In genomic region chr17:46576070-46576469, GRCm38 (mm10) we compare ENCODE assay signal across 11 mouse cellular contexts. TPM values are rescaled to one million over a fixed set of nuclear protein-coding genes. Genes with fewer than 3 reads are reported as not detected.
DNase-seq lines count a peak whose midpoint lies in the region; ATAC-seq and TF ChIP-seq lines count a peak whose summit lies in the region.
"Had no signal": no experiment of that assay in that cellular context is flagged by ENCODE, and none has a peak within 500 bp of the region (broad histone marks: within the 10 kb centered on the region; RNA-seq: fewer than 3 reads in every experiment).

No protein-coding gene starts in this region.

- TF ChIP-seq CTCF in spleen, adult 2 months (IDR thresholded peaks at IDR 0.05; ENCODE audit: extremely low read depth, insufficient read depth, insufficient read length, insufficient replicate concordance) = peak; percentile 20; the same call in 1 of the 2 replicates
- peak; percentile 70 for TF ChIP-seq CTCF in lung, postnatal 0 days (IDR thresholded peaks at IDR 0.05)

- no peak overlapping the region for H3K27ac ChIP-seq in spleen, adult 2 months (ENCODE audit: insufficient read depth, low read length)
- H3K27ac ChIP-seq in lung, postnatal 0 days (ENCODE audit: low read length) = no peak overlapping the region
- no peak overlapping the region for H3K27ac ChIP-seq in forebrain, embryonic 12.5 days
- H3K27ac ChIP-seq: hindbrain, embryonic 15.5 days; liver, embryonic 15.5 days; stomach, embryonic 15.5 days had no signal

- ATAC-seq in lung, postnatal 0 days = no peak; the same call in 1 of the 2 replicates
- no peak for ATAC-seq in forebrain, embryonic 12.5 days (ENCODE audit: low FRiP score)

- H3K9ac ChIP-seq in lung, postnatal 0 days (replicated peaks; ENCODE audit: low read depth) = no peak overlapping the region
- no peak overlapping the region for H3K9ac ChIP-seq in forebrain, embryonic 12.5 days
- H3K9ac ChIP-seq: hindbrain, embryonic 15.5 days; liver, embryonic 15.5 days; stomach, embryonic 15.5 days had no signal

- no peak for TF ChIP-seq POLR2A in spleen, adult 2 months (IDR thresholded peaks at IDR 0.05; ENCODE audit: low read depth, low read length)

- H3K4me1 ChIP-seq in spleen, adult 2 months (ENCODE audit: control insufficient read depth, insufficient read depth, insufficient read length) = no peaks in the 10 kb centered on the region
- no peaks in the 10 kb centered on the region for H3K4me1 ChIP-seq in lung, postnatal 0 days (ENCODE audit: insufficient read depth, low read depth, low read length)
- no peaks in the 10 kb centered on the region for H3K4me1 ChIP-seq in forebrain, embryonic 12.5 days
- H3K4me1 ChIP-seq: hindbrain, embryonic 15.5 days; liver, embryonic 15.5 days; stomach, embryonic 15.5 days had no signal

- no peak for TF ChIP-seq EP300 in lung, postnatal 0 days (IDR thresholded peaks at IDR 0.05)

- DNase-seq in adrenal gland, postnatal 14 days = peak; percentile 43
- no peak for DNase-seq in adrenal gland, adult 2 months
- DNase-seq in spleen, adult 2 months (ENCODE audit: low read depth in 1 of 2, low spot score in 2 of 2) = no peak
- no peak for DNase-seq in spleen, adult 12 weeks (ENCODE audit: low spot score)
- peak; percentile 20 for DNase-seq in lung, postnatal 0 days (ENCODE audit: low spot score)
- peak; percentile 79 for DNase-seq in thymus, postnatal 4 days
- no peak for DNase-seq in embryo, embryonic 10.5 days (ENCODE audit: low spot score)

- WGBS in spleen, adult 2 months = 80% methylated on average over 13 of the region's 13 CpGs
- 77% methylated on average over 13 of the region's 13 CpGs for WGBS in lung, postnatal 0 days
- 85% methylated on average over 13 of the region's 13 CpGs for WGBS in forebrain, embryonic 12.5 days

- no peaks in the 10 kb centered on the region for H3K27me3 ChIP-seq in spleen, adult 2 months (ENCODE audit: control insufficient read depth, insufficient read depth, low read length)
- H3K27me3 ChIP-seq in lung, postnatal 0 days (replicated peaks; ENCODE audit: insufficient read depth, low read length) = no peaks in the 10 kb centered on the region
- no peaks in the 10 kb centered on the region for H3K27me3 ChIP-seq in forebrain, embryonic 12.5 days
- H3K27me3 ChIP-seq: hindbrain, embryonic 15.5 days; liver, embryonic 15.5 days; stomach, embryonic 15.5 days had no signal

- no peaks in the 10 kb centered on the region for H3K36me3 ChIP-seq in spleen, adult 2 months (ENCODE audit: control insufficient read depth, insufficient read depth, low read length)
- H3K36me3 ChIP-seq in lung, postnatal 0 days (ENCODE audit: insufficient read depth, low read length) = peaks cover 47% of the 10 kb centered on the region
- peaks cover 88% of the 10 kb centered on the region for H3K36me3 ChIP-seq in forebrain, embryonic 12.5 days (replicated peaks)

- H3K9me3 ChIP-seq in lung, postnatal 0 days (ENCODE audit: low read length) = no peaks in the 10 kb centered on the region
- no peaks in the 10 kb centered on the region for H3K9me3 ChIP-seq in forebrain, embryonic 12.5 days
- H3K9me3 ChIP-seq: hindbrain, embryonic 15.5 days; liver, embryonic 15.5 days; stomach, embryonic 15.5 days had no signal

- H3K4me3 ChIP-seq in spleen, adult 2 months (ENCODE audit: extremely low read depth, insufficient read depth, insufficient read length) = no peak overlapping the region
- no peak overlapping the region for H3K4me3 ChIP-seq in lung, postnatal 0 days (ENCODE audit: low read depth, low read length)
- H3K4me3 ChIP-seq in forebrain, embryonic 12.5 days (replicated peaks) = no peak overlapping the region
- H3K4me3 ChIP-seq: hindbrain, embryonic 15.5 days; liver, embryonic 15.5 days; stomach, embryonic 15.5 days had no signal

- no peak overlapping the region for H3K4me2 ChIP-seq in lung, postnatal 0 days (replicated peaks; ENCODE audit: low read depth, low read length)
- no peak overlapping the region for H3K4me2 ChIP-seq in forebrain, embryonic 12.5 days
- H3K4me2 ChIP-seq: hindbrain, embryonic 15.5 days; liver, embryonic 15.5 days; stomach, embryonic 15.5 days had no signal

RNA-seq across cellular contexts. Expression of gene Srf, which starts 20.1 kb away (rescaled TPM):
- total RNA-seq in adrenal gland, postnatal 14 days (2021) = 38.4 and 39.2 TPM in 2 replicates
- total RNA-seq in adrenal gland, adult 2 months (2021) = 10 to 100 TPM; 35.6 to 45.2 TPM
- polyA plus RNA-seq in adrenal gland, adult 2 months (2012; rRNA removed) = 178 and 199 TPM in 2 replicates
- polyA plus RNA-seq in spleen, adult 2 months (2012; rRNA removed) = 146 and 226 TPM in 2 replicates
- 5.1 and 5.6 TPM in 2 replicates for polyA plus RNA-seq in lung, postnatal 0 days (2015; fragmentation: Nextera tagmentation; extraction: Ambion mirVana)
- 5.0 TPM in 2 replicates for polyA plus RNA-seq in forebrain, embryonic 12.5 days (2016; fragmentation: Nextera tagmentation; extraction: Ambion mirVana)

RNA-seq across cellular contexts. Expression of gene Cul9, which starts 29.9 kb away (rescaled TPM):
- 17.1 and 20.7 TPM in 2 replicates for total RNA-seq in adrenal gland, postnatal 14 days (2021)
- 10 to 100 TPM; 20.0 to 23.1 TPM for total RNA-seq in adrenal gland, adult 2 months (2021)
- 42.3 and 48.0 TPM in 2 replicates for polyA plus RNA-seq in adrenal gland, adult 2 months (2012; rRNA removed)
- polyA plus RNA-seq in spleen, adult 2 months (2012; rRNA removed) = 16.2 and 19.4 TPM in 2 replicates
- polyA plus RNA-seq in lung, postnatal 0 days (2015; fragmentation: Nextera tagmentation; extraction: Ambion mirVana) = 3.5 and 3.8 TPM in 2 replicates
- polyA plus RNA-seq in forebrain, embryonic 12.5 days (2016; fragmentation: Nextera tagmentation; extraction: Ambion mirVana) = 9.8 and 11.3 TPM in 2 replicates

RNA-seq across cellular contexts. Expression of gene Ptk7, which starts 53.2 kb away (rescaled TPM):
- total RNA-seq in adrenal gland, postnatal 14 days (2021) = 13.8 and 16.0 TPM in 2 replicates
- total RNA-seq in adrenal gland, adult 2 months (2021) = 1 to 10 TPM; 4.6 to 8.0 TPM
- 8.6 and 9.2 TPM in 2 replicates for polyA plus RNA-seq in adrenal gland, adult 2 months (2012; rRNA removed)
- polyA plus RNA-seq in spleen, adult 2 months (2012; rRNA removed) = 8.5 and 11.1 TPM in 2 replicates
- 73.2 and 75.8 TPM in 2 replicates for polyA plus RNA-seq in lung, postnatal 0 days (2015; fragmentation: Nextera tagmentation; extraction: Ambion mirVana)
- 55.3 and 56.4 TPM in 2 replicates for polyA plus RNA-seq in forebrain, embryonic 12.5 days (2016; fragmentation: Nextera tagmentation; extraction: Ambion mirVana)

Comparison
In these comparisons a context has a peak if more than half of its experiments do, and no peak if none do; other contexts are left out.
1. DNase-seq: peak in adrenal gland, postnatal 14 days (single experiment), lung, postnatal 0 days (single experiment) and thymus, postnatal 4 days (single experiment); none in adrenal gland, adult 2 months (single experiment), spleen, adult 2 months (0 of 2), spleen, adult 12 weeks (single experiment) and embryo, embryonic 10.5 days (single experiment).
2. RNA of gene Srf, which starts 20.1 kb away (polyA plus RNA-seq): 178 to 199 TPM in adrenal gland, adult 2 months and 146 to 226 TPM in spleen, adult 2 months; 5.1 to 5.6 TPM in lung, postnatal 0 days and 5.0 TPM in forebrain, embryonic 12.5 days; every median in the first group is over 10 times any median in the second.